Mouse (Mus musculus) thymus, postnatal 25 days (tissue): ENCODE data around the gene Shroom1.

ENCODE experiments used
- DNase-seq: peaks from one replicate; pipeline ENCODE4 v3.0.0; 2022

The Shroom1 gene

DNA sequence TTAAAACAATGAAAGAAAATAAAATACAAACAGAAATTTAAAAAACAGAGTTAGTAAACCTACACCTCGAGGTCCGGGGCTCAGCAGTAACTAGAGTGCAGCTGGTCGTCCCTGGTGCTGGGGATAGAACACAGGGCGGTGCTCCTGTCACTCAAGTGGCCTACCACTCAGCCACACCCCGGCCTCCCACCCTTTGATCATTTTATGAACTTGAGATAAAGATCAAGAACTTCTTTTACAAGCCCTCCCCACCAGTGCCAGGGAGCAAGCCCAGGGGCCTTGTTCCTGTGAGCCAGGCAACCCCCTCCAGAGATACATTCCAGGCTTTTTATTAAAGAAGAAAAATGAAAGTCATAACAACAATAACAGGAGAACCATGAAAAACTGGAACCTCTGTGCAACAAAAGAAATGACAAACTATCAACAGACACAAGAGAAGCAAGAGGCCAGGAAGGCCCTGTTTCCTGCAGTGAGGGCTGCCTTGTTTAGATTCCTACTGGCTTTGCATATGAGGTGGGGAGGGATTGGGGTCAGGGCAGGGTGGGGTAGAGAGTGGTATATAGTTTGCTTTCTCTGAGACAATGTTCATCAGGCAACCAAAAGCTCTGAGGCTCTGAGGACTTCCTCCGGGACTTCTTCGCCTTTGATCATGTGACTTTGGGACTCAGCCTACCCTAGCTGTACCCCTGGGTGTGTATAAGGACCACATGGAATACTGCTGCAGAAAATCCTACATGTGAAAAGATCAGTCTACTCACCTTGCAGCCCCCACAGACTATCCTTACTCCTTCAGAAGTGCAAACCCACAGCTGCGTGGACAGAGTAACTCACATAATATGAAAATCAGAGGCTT, 60.0 kb downstream of the Shroom1 start:
- DNase-seq = peak; percentile 36
